Mouse (Mus musculus): Measurements from ENCODE around the gene Olfr1453. TPM values are rescaled to one million over a fixed set of nuclear protein-coding genes. Genes with fewer than 3 reads are reported as not detected.
"Not testable (repeated sequence)": the region's sequence is repeated elsewhere in the genome, so short reads cannot be mapped to it uniquely, and the experiment has no call there.

Olfr1453 gene
- not detected in 2 replicates for polyA plus RNA-seq (2015; fragmentation: Nextera tagmentation; extraction: Ambion mirVana)

- no peaks in the 10 kb centered on the region for H3K4me1 ChIP-seq (replicated peaks)
- no peaks in the 10 kb centered on the region for H3K9me3 ChIP-seq
- H3K4me3 ChIP-seq (replicated peaks): no peak within 1 kb of the TSS
- ATAC-seq: no peak
- 53% methylated on average over 1 of the region's 1 CpGs for WGBS
- no peaks in the 10 kb centered on the region for H3K27me3 ChIP-seq (replicated peaks)
- no peak within 1 kb of the TSS for H3K9ac ChIP-seq
- no peak within 1 kb of the TSS for H3K4me2 ChIP-seq (replicated peaks)
- no peak within 1 kb of the TSS for H3K27ac ChIP-seq
- H3K36me3 ChIP-seq: no peaks in the 10 kb centered on the region
Measured at GRCm38 (mm10) chr19:13028227-13028626, at the start of gene Olfr1453. TSS of gene Olfr1453 (minus strand) at chr19:13028327.

GRCm38 (mm10) chr19:13060310-13060709, 32.2 kb upstream of the Olfr1453 start, which contains the start of gene Olfr1454:
TSS of gene Olfr1454 (plus strand) at chr19:13060610.
- WGBS: 75% methylated on average over 2 of the region's 2 CpGs

GRCm38 (mm10) chr19:12994714-12995113, 33.4 kb downstream of the Olfr1453 start, which contains the start of gene Olfr1451:
TSS of gene Olfr1451 (plus strand) at chr19:12995014.
- WGBS: 82% methylated on average over 2 of the region's 2 CpGs
- Histone ChIP-seq H3K9me3 (no peaks in the 10 kb centered on the region), H3K27me3 (replicated peaks) (no peaks in the 10 kb centered on the region), H3K4me1 (replicated peaks) (no peaks in the 10 kb centered on the region), H3K4me3 (replicated peaks) (no peak within 1 kb of the TSS), H3K36me3 (no peaks in the 10 kb centered on the region), H3K27ac (no peak within 1 kb of the TSS), H3K4me2 (replicated peaks) (no peak within 1 kb of the TSS), H3K9ac (no peak within 1 kb of the TSS)
- no peak for ATAC-seq

More at GRCm38 (mm10) chr19:13060310-13060709, 32.2 kb upstream of the Olfr1453 start, which contains the start of gene Olfr1454:
- no peaks in the 10 kb centered on the region for H3K4me1 ChIP-seq (replicated peaks)
- H3K4me2 ChIP-seq (replicated peaks): no peak within 1 kb of the TSS
- H3K4me3 ChIP-seq (replicated peaks): no peak within 1 kb of the TSS
- no peak for ATAC-seq
- H3K9me3 ChIP-seq: no peaks in the 10 kb centered on the region
- H3K27ac ChIP-seq: no peak within 1 kb of the TSS
- H3K9ac ChIP-seq: no peak within 1 kb of the TSS
- no peaks in the 10 kb centered on the region for H3K27me3 ChIP-seq (replicated peaks)
- no peaks in the 10 kb centered on the region for H3K36me3 ChIP-seq

GRCm38 (mm10) chr19:12992316-12992715, 35.8 kb downstream of the Olfr1453 start:
- H3K4me1 ChIP-seq (replicated peaks); H3K9ac ChIP-seq; H3K27me3 ChIP-seq (replicated peaks); H3K4me2 ChIP-seq (replicated peaks); H3K4me3 ChIP-seq (replicated peaks); H3K27ac ChIP-seq; H3K9me3 ChIP-seq; ATAC-seq; H3K36me3 ChIP-seq: not testable (repeated sequence)
- 89% methylated on average over 4 of the region's 4 CpGs for WGBS

Other genes with a start within 250 kb of the Olfr1453 start
- 14.0 and 15.4 TPM in 2 replicates for gene Zfp91, start 232.2 kb downstream of the Olfr1453 start, polyA plus RNA-seq (2015; fragmentation: Nextera tagmentation; extraction: Ambion mirVana)
- 2.3 and 3.0 TPM in 2 replicates for gene Lpxn, start 232.1 kb downstream of the Olfr1453 start, polyA plus RNA-seq (2015; fragmentation: Nextera tagmentation; extraction: Ambion mirVana)
- gene Gm5244, start 181.6 kb downstream of the Olfr1453 start, polyA plus RNA-seq (2015; fragmentation: Nextera tagmentation; extraction: Ambion mirVana): not detected in 2 replicates
- not detected in 2 replicates for gene Olfr1444, start 171.0 kb downstream of the Olfr1453 start, polyA plus RNA-seq (2015; fragmentation: Nextera tagmentation; extraction: Ambion mirVana)
- not detected in 2 replicates for gene Olfr1445, start 144.5 kb downstream of the Olfr1453 start, polyA plus RNA-seq (2015; fragmentation: Nextera tagmentation; extraction: Ambion mirVana)
- not detected in 2 replicates for gene Olfr1446, start 134.8 kb downstream of the Olfr1453 start, polyA plus RNA-seq (2015; fragmentation: Nextera tagmentation; extraction: Ambion mirVana)
- not detected in 2 replicates for gene Olfr1447, start 124.6 kb downstream of the Olfr1453 start, polyA plus RNA-seq (2015; fragmentation: Nextera tagmentation; extraction: Ambion mirVana)
- gene Olfr1448, start 103.9 kb downstream of the Olfr1453 start, polyA plus RNA-seq (2015; fragmentation: Nextera tagmentation; extraction: Ambion mirVana): not detected in 2 replicates
- not detected in 2 replicates for gene Olfr1449, start 97.5 kb downstream of the Olfr1453 start, polyA plus RNA-seq (2015; fragmentation: Nextera tagmentation; extraction: Ambion mirVana)
- not detected in 2 replicates for gene Olfr1450, start 78.1 kb downstream of the Olfr1453 start, polyA plus RNA-seq (2015; fragmentation: Nextera tagmentation; extraction: Ambion mirVana)
- not detected in 2 replicates for gene Olfr1451, start 33.3 kb downstream of the Olfr1453 start, polyA plus RNA-seq (2015; fragmentation: Nextera tagmentation; extraction: Ambion mirVana)
- not detected in 2 replicates for gene Olfr1454, start 32.3 kb upstream of the Olfr1453 start, polyA plus RNA-seq (2015; fragmentation: Nextera tagmentation; extraction: Ambion mirVana)
- not detected in 2 replicates for gene Olfr1457, start 69.6 kb upstream of the Olfr1453 start, polyA plus RNA-seq (2015; fragmentation: Nextera tagmentation; extraction: Ambion mirVana)
- not detected in 2 replicates for gene Olfr1458, start 78.4 kb upstream of the Olfr1453 start, polyA plus RNA-seq (2015; fragmentation: Nextera tagmentation; extraction: Ambion mirVana)
- gene Olfr1459, start 121.2 kb upstream of the Olfr1453 start, polyA plus RNA-seq (2015; fragmentation: Nextera tagmentation; extraction: Ambion mirVana): not detected in 2 replicates
- not detected in 2 replicates for gene Olfr1461, start 134.7 kb upstream of the Olfr1453 start, polyA plus RNA-seq (2015; fragmentation: Nextera tagmentation; extraction: Ambion mirVana)
- not detected in 2 replicates for gene Olfr1462, start 157.4 kb upstream of the Olfr1453 start, polyA plus RNA-seq (2015; fragmentation: Nextera tagmentation; extraction: Ambion mirVana)
- gene Olfr1463, start 203.0 kb upstream of the Olfr1453 start, polyA plus RNA-seq (2015; fragmentation: Nextera tagmentation; extraction: Ambion mirVana): not detected in 2 replicates